1 mouse cellular context compared by ENCODE assay signal in genomic region chr1:55027253-55027801, GRCm38 (mm10).
A peak's percentile ranks its signal among the peaks of the same experiment; 100 is the strongest.
TF ChIP-seq lines count a peak whose summit lies in the region.

Sf3b1 (minus strand) TSS chr1:55027481.

TF ChIP-seq in CH12.LX, 34 proteins besides CTCF, POLR2A, EP300 and RAD21 (continued from another document):
- TF ChIP-seq MEF2A (IDR thresholded peaks at IDR 0.05; ENCODE audit: borderline replicate concordance, low read depth, low read length) (peak; percentile 63), TCF12 (IDR thresholded peaks at IDR 0.05; ENCODE audit: low read depth, low read length) (peak; percentile 81), NRF1 (IDR thresholded peaks at IDR 0.05; ENCODE audit: low read depth, low read length) (peak; percentile 92), MAX (IDR thresholded peaks at IDR 0.05; ENCODE audit: low read length) (peak; percentile 52; the same call in 1 of the 2 replicates), RCOR1 (conservative IDR thresholded peaks at IDR 0.05; ENCODE audit: low read depth, low read length) (no peak), GABPA (IDR thresholded peaks at IDR 0.05; ENCODE audit: insufficient replicate concordance, low read depth, low read length) (no peak; the same call in 1 of the 2 replicates), ZKSCAN1 (IDR thresholded peaks at IDR 0.05; ENCODE audit: borderline replicate concordance, low read depth, low read length) (no peak), E2F4 (IDR thresholded peaks at IDR 0.05; ENCODE audit: insufficient replicate concordance, low read depth, low read length) (peak; percentile 77; the same call in 1 of the 2 replicates), CHD2 (IDR thresholded peaks at IDR 0.05; ENCODE audit: low read length) (no peak), MAZ (IDR thresholded peaks at IDR 0.05; ENCODE audit: low read depth, low read length) (no peak)
